Mouse (Mus musculus): Measurements from ENCODE around the gene Irf4.

- TF ChIP-seq CTCF (conservative IDR thresholded peaks at IDR 0.05; ENCODE audit: low read length) (no peak), POU5F1 (IDR thresholded peaks at IDR 0.05; ENCODE audit: borderline replicate concordance, low read length) (no peak), NANOG (IDR thresholded peaks at IDR 0.05; ENCODE audit: borderline replicate concordance, low read length) (no peak)
These were observed 4.4 kb downstream of the Irf4 start for GRCm38 (mm10) chr13:30753441-30753840.
